Mouse (Mus musculus) granulocyte monocyte progenitor cell, adult 5-6 weeks (primary cell): ENCODE measurements around the gene Pirb. TPM values are rescaled to one million over a fixed set of nuclear protein-coding genes. Genes with fewer than 3 reads are reported as not detected.
A peak's percentile ranks its signal among the peaks of the same experiment; 100 is the strongest.

Source experiments
- ATAC-seq: replicated peaks from 2 replicates; pipeline ENCODE4 v1.8.0; 2016; ENCODE audit warnings: mild to moderate bottlenecking, moderate TSS enrichment, inconsistent platforms; ENCODE audit not compliant: poor library complexity, severe bottlenecking
- total RNA-seq, 2 experiments: library from RNA; stranded (forward) in 1 of 2; stranded (reverse) in 1 of 2; fragments of 200-712, 200-1000 nt in 1 of 2; fragments of >200 nt in 1 of 2; fragmentation: Nextera tagmentation in 1 of 2; gene quantifications; 2 replicates each; pipeline ENCODE4 v1.2.3; 2014 to 2017

Gene Pirb
- total RNA-seq, 2 experiments from 2014 or later: 3.3 to 3.8 TPM

DNA sequence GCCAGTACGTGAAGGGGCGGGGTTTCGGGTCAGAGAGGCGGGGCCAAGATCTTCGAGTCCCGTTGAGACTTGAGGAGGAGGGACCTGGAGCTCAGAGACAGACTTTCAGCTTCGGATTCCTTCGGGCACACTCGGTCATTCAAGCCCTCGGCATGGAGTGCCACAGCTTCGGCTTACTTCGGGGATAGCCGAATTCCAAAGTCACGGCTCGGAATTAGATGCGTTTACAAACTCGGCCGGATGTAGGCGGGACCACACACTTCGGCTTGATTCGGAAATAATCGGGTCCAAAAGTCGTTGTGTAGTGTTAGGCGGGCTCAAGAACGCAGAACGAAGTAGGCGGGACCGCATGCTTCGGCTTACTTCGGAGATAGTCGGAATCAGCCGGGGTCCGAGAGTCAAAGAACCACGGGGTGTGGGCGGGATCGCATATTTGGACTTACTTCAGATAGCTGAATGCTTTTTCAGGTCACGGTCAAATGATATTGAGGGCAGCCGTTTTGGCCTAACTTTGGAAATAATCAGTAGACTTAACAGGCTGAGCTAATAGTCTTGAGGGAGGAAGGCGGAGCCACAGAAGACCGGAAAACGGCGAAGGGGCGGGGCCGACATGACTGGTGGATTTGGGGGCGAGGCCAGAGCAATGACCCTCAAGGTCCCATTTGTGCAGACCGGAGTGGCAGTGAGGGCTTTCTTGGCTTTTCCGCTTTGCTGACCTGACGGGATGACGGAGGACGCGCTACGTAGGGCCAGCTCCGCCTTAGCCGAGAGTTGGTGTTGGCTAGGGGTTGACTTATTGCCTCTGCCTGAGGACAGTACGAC is 27.0 kb downstream of the Pirb start, which contains the start of gene Mboat7:
Gene Mboat7, minus strand, starts transcription at position 537 of the 822 bp plus-strand sequence.
- peak; percentile 61 for ATAC-seq

DNA sequence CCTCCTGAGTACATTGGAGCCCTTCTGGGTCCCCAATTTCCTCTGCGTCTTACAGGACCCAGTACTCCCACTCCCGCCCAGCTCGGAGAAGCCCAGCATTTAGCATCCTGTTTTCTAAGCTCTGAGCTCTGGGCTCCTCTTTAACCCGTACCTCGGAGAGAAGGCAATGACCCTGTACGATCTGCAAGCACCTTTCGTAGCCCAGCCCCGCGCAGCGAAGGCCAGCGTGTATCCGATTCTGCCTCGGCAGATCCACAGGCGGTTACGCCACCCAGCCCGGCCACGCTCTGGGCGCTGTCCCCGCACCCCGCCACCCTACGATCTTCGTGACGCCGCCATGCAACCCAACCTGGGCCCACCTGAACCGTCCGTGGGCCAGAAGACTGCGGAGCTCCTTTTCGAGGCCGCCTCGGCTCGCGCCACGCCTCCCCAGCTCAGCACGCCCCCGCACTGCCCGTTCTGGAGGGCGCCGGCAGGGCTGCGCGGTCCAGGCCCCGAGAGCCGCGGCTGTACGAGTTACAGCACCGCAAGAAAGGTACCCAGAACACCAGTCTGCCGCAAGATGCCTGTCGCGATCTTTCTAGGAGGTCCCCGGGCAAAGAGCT is 27.7 kb downstream of the Pirb start, which contains the start of gene Tsen34:
Gene Tsen34, plus strand, starts transcription at position 482 of the 605 bp plus-strand sequence.
- no peak for ATAC-seq

DNA sequence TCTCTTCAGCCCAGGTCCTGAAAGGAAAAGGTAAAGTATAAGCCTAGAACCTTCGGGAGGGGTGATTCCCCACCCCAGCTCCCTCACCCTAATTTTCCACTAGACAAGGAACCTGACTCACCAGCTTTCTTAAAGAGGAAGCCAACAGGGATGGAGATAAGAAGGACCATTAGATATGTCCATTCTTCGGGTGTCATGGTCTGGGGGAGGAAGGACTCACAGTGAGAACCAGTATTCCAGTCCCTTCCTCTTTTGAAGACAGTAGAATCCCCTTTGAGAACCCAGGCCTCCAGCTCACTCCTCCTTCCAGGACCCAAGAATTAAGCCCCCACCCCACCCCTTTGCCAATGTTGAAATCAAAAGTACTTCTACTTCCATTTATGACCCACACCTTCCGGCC is 28.3 kb downstream of the Pirb start:
- peak; percentile 9 for ATAC-seq

DNA sequence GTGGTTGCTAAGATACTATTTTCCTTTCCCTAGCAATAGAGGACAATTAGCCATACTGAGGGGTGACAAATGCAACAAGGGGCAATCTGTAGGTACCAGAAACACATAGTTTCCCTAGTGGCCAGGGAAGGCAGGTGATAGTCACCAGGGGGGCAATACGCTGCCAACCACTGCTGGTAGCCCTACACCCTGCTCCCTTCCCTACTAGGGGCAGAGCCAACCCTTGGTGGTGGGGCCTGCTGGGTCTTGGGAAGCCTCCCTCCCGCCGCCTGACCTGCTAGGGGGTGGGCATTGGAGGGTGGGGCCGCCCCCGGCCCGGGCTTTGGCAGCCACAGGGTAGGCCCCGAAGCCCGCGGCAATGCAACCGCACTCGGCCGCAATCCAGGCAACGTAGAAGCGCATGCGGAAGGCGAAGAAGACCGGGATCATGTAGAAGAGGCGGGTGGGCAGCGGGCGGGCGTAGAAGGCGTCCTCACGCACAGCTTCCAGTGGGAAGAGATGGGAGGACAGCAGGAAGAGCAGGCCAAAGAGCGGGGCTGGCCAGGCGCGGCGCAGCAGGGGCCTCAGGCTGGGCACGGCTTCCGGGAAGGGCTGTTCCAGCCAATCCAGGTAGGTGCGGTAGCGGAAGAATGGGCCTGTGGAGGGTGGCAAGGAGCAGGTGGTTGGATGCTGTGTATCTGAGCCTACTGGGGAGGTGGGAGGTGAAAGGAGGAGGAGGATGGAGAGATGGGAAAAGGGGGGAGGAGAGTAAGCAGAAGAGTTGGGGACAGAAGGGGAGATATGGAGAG is 34.6 kb downstream of the Pirb start:
- no peak for ATAC-seq

DNA sequence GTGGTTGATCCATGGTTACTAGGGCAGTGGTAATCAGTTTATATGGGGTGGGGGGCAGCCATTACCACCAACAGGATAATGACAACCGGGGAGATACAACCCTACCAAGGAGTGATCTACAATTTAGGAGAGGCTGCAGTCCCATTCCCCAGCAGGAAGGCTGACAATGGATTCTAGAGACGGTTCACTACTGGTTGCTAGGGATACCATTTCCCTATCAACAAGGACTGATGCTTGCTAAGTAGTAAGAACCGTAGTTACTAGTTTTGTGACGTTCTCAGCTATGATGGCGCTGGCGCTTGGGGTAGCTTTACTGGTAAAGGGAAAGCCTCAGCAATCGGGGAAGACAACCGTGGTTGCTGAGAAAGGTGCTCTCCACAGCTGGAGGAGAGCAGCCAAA is 35.5 kb downstream of the Pirb start:
- no peak for ATAC-seq

DNA sequence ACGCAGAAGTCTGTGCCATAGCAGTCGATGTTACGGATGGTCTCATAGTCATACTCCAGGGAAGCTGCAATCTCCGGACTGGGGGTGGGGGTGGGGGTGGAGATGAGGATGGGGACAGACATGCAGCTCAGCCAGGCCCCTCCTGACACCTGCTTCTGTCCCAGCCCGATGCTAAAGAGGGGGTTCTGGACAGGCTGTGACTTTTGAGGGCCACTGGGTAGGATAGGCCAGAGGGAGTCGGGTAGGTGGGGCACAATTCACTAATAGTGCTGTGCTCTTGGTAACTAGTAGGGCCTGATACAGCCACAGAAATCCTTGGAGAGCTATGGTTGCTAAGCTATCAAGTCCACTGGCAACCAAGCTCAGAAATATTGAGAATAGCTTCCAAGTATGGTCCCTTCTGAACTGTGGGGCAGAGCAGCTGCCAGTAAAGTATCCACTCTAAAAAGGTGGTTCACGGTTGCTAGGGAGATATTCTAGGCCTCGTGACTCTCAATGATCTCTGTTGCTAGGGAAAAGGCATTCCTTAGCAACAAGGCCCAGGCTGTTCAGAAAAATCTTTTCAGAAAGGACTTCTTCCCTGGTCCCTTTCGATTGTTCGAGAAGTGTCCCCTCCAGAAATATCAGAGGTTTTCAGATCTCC is 36.2 kb downstream of the Pirb start:
- no peak for ATAC-seq

DNA sequence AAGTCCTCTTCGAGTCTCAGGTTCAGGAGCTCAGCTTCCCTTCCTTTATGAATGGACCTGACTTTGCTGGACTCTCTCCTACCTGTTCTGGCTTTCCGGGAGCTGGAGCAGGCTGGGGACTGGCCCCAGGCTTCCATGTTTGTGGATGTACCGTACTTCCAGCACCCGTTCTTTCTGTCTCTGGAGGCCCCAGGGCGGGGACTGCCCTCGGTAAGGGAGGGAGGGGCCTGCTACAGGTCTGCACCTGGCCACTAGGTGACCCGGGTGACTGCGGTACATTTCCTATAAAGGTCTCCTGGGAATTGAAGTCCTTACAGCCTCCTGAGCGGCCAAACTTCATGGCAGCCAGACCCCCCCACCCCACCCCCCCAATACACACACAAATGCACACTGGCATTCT is 42.8 kb downstream of the Pirb start, which contains the start of gene Tmc4:
Gene Tmc4, minus strand, starts transcription at position 212 of the 400 bp plus-strand sequence.
- no peak for ATAC-seq

DNA sequence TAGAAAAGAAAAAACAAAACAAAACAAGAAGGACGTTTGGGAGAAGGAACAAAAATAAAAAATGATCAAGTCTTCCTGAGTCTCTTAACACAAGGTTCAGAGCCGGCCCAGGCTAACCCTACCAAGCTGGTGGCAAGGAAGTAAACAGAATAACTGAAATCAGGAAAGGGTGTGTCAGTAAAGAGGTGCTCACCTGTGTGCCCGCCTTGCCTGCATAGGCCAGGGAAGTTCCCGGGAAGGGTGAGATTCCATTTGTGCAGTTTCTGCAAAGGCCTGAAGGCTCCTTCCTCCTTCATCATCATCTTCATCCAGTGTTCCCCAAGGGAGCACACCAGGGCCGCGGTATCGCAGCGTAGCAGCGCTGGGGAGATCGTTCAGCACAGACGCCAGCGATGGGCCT is 43.8 kb downstream of the Pirb start:
- no peak for ATAC-seq

DNA sequence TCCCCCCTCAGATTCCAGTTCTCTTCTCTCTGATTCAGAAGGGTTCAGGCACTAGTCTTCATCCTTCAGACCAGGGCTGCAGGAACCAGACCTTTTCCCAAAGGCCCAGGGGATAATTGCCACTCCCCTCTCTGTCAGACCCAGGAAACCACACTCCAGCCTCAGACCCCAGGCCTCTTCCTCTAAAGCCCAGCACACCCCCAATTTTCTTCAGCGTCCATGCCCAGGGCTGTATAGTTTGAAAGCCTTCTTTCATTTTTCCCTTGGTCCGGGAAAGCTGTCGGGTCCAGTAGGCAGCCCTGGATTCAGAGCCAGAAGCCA is 45.0 kb downstream of the Pirb start:
- ATAC-seq: peak; percentile 51

DNA sequence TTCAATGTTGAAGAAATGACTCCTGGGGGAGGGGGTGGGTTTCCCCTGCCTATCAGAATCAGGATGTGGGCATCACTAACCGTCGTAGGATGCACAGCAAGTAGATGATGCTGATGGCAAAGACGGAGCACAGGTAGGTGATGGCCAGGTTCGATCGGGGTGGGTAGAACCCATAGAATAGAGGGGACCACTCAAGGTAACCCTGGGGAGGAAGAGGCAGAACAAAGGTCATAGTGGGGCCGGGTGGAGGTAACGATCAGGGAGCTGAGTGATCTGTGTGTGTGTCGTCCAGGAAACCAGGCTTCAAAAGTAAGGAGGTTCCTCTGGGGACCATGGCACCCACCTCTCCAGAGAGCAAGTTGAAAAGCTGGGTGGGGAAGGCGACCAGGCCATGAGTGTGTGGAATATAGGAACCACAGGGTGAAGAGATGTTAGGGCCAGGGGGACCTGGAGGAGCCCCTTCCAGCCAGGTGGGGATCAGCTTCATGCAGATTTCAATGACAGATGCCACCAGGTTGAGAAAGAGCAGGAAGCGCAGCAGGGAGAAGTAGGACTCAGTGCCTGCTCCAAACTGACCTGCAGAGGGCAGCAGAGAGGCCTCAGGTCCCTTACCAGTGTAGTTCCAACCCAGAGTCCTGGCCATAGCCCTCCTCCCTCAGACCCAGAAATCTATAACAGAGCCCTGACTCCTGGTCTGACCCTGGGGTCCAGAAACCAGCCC is 45.5 kb downstream of the Pirb start:
- peak; percentile 97 for ATAC-seq

DNA sequence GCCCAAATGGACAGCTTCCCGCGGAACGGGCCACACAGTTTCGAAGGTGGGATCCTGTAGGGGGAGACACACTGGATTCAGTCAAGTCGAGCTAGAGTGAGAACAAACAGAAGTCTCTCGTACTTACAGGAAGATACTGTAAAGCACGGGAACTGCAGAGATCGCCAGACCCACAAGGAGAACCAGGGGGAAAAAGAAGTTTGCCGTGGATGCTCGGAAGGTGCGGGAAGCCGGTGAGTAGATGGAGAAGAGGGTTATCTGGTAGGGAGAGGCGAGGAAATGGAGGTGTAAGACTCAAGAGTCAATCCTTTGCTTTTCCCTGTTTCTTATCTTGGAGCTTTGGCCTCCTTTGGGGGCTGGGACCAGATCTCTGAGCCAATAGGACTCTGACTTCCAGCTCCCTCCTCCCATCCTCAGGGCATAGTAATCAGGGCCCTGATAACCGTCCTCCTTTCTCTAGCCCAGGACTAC is 53.2 kb downstream of the Pirb start:
- no peak for ATAC-seq

DNA sequence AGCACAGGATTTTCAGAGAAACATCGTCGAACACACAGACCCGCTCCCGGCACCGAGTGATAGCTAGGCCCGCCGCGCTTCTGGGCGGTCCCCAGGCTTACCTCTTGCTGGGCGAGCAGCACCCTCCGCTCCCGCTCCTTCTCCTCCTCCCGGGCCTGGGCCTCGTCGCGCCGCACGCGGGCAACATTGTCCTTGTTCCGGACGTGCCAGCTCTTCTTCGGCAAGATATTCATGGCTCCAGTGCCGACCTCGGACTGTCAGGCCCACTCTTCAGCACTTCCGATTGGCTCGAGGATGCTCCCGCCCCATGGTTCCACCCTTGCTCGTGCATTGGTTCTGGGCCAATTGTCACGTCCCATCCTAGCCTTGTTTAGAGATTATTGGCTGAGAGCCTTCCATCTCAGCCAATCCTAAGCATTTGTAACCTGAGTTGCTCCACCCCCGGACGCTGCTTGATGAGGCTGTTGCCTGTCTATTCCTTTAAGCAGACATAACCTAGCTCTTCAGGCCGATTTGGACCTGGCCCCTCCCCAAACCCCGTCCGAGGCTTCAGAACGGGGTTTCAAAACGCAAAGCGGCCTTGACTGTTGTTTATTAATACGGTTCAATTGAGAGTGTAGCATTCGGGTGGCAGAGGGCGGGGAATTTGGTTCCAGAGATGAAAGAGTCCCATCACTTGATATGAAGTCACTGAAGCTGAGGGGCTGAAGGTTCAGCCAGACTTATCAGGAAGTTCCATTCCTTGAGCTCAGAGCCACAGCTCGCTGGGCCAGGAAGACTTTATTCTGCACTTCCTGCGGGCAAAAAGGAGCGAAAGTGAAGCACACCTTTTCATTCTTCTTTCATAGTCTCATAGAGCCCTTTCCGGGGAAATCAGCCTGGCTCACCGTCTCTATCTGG is 54.7 kb downstream of the Pirb start, which contains the start of gene Leng1:
Gene Leng1, minus strand, starts transcription at position 626 of the 900 bp plus-strand sequence.
- ATAC-seq: peak; percentile 96

DNA sequence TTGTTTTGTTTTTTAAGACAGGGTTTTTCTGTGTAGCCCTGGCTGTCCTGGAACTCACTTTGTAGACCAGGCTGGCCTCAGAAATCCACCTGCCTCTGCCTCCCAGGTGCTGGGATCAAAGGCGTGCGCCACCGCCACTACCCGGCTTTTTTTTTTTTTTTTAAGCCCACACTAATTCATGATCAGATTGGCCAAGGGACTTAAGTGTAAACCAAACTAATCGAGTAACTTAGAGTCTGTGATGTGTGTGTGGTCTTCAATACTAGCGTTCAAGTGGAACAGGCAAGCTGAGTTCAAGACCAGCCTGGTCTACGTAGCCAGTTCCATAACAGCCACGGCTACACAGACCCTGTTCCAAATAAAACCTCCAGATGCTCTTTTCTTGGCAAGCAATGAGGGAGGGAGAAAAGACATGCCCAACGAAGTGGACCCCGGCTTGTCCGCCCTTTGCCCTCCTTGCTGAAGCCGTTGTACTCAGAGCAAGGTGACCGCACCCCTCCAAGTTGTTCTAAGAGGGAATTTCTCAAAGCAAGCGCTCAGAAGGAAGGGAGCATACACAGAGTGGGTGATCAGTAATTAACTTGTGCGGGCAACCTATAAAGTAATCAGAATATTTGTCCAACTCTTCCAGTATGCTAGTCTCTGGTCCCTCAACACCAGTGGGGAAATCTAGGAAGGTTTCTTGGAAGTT is 55.5 kb downstream of the Pirb start:
- no peak for ATAC-seq

Other genes with a start within 250 kb of the Pirb start
- not detected in 2 replicates for gene Tarm1, start 217.8 kb downstream of the Pirb start, total RNA-seq (2014; fragmentation: Nextera tagmentation)
- 0.41 and 0.95 TPM in 2 replicates for gene Tarm1, start 217.8 kb downstream of the Pirb start, total RNA-seq (2017)
- not detected in 2 replicates for gene Oscar, start 104.2 kb downstream of the Pirb start, total RNA-seq (2014; fragmentation: Nextera tagmentation)
- gene Oscar, start 104.2 kb downstream of the Pirb start, total RNA-seq (2017): not detected in 2 replicates
- 395 and 454 TPM in 2 replicates for gene Ndufa3, start 103.0 kb downstream of the Pirb start, total RNA-seq (2014; fragmentation: Nextera tagmentation)
- 132 and 210 TPM in 2 replicates for gene Ndufa3, start 103.0 kb downstream of the Pirb start, total RNA-seq (2017)
- 32.8 and 33.8 TPM in 2 replicates for gene Tfpt, start 90.5 kb downstream of the Pirb start, total RNA-seq (2014; fragmentation: Nextera tagmentation)
- gene Tfpt, start 90.5 kb downstream of the Pirb start, total RNA-seq (2017): 32.5 and 36.8 TPM in 2 replicates
- gene Prpf31, start 90.4 kb downstream of the Pirb start, total RNA-seq (2014; fragmentation: Nextera tagmentation): 47.8 and 91.0 TPM in 2 replicates
- 123 and 132 TPM in 2 replicates for gene Prpf31, start 90.4 kb downstream of the Pirb start, total RNA-seq (2017)
- gene Cnot3, start 75.1 kb downstream of the Pirb start, total RNA-seq (2014; fragmentation: Nextera tagmentation): 138 and 156 TPM in 2 replicates
- 19.0 and 22.7 TPM in 2 replicates for gene Cnot3, start 75.1 kb downstream of the Pirb start, total RNA-seq (2017)
- 5.2 and 6.6 TPM in 2 replicates for gene Leng1, start 54.6 kb downstream of the Pirb start, total RNA-seq (2014; fragmentation: Nextera tagmentation)
- 4.7 and 7.2 TPM in 2 replicates for gene Leng1, start 54.6 kb downstream of the Pirb start, total RNA-seq (2017)
- gene Tmc4, start 42.8 kb downstream of the Pirb start, total RNA-seq (2014; fragmentation: Nextera tagmentation): 4.7 and 11.5 TPM in 2 replicates
- gene Tmc4, start 42.8 kb downstream of the Pirb start, total RNA-seq (2017): 2.2 and 2.3 TPM in 2 replicates
- gene Tsen34, start 27.5 kb downstream of the Pirb start, total RNA-seq (2014; fragmentation: Nextera tagmentation): 21.2 and 28.7 TPM in 2 replicates
- 31.6 and 37.5 TPM in 2 replicates for gene Tsen34, start 27.5 kb downstream of the Pirb start, total RNA-seq (2017)
- gene Mboat7, start 26.9 kb downstream of the Pirb start, total RNA-seq (2014; fragmentation: Nextera tagmentation): 63.5 and 76.3 TPM in 2 replicates
- 22.6 and 38.3 TPM in 2 replicates for gene Mboat7, start 26.9 kb downstream of the Pirb start, total RNA-seq (2017)
- 3,458 and 3,628 TPM in 2 replicates for gene Rps9, start 16.4 kb downstream of the Pirb start, total RNA-seq (2014; fragmentation: Nextera tagmentation)
- 1,516 and 1,598 TPM in 2 replicates for gene Rps9, start 16.4 kb downstream of the Pirb start, total RNA-seq (2017)
- not detected in 2 replicates for gene Gm15448, start 105.3 kb upstream of the Pirb start, total RNA-seq (2014; fragmentation: Nextera tagmentation)
- gene Gm15448, start 105.3 kb upstream of the Pirb start, total RNA-seq (2017): 0.52 TPM in 1 of 2 replicates, not detected in the other
- 0.43 TPM in 1 of 2 replicates, not detected in the other for gene Pira2, start 124.7 kb upstream of the Pirb start, total RNA-seq (2014; fragmentation: Nextera tagmentation)
- gene Pira2, start 124.7 kb upstream of the Pirb start, total RNA-seq (2017): 0.60 and 1.9 TPM in 2 replicates
- 1.4 TPM in 1 of 2 replicates, not detected in the other for gene Gm14548, start 177.7 kb upstream of the Pirb start, total RNA-seq (2014; fragmentation: Nextera tagmentation)
- 1.7 TPM in 1 of 2 replicates, not detected in the other for gene Gm14548, start 177.7 kb upstream of the Pirb start, total RNA-seq (2017)
- gene Lilra6, start 195.1 kb upstream of the Pirb start, total RNA-seq (2014; fragmentation: Nextera tagmentation): not detected in 2 replicates
- 1.6 TPM in 1 of 2 replicates, not detected in the other for gene Lilra6, start 195.1 kb upstream of the Pirb start, total RNA-seq (2017)